Mouse (Mus musculus): ENCODE data around the gene Hsf5. TPM values are rescaled to one million over a fixed set of nuclear protein-coding genes. Genes with fewer than 3 reads are reported as not detected.
A peak's percentile ranks its signal among the peaks of the same experiment; 100 is the strongest.

Gene Hsf5
- polyA plus RNA-seq, 1 experiment from 2014 or later, result 0.61 TPM

- H3K9ac ChIP-seq, result no peak overlapping the region
- H3K4me2 ChIP-seq, result no peak overlapping the region
- no peaks in the 10 kb centered on the region for H3K9me3 ChIP-seq
- WGBS, result 32% methylated on average over 13 of the region's 13 CpGs
- H3K36me3 ChIP-seq (replicated peaks), result no peaks in the 10 kb centered on the region
- no peak for ATAC-seq (replicated peaks)
- no peaks in the 10 kb centered on the region; the same call in 1 of the 2 replicates for H3K4me1 ChIP-seq
- H3K4me3 ChIP-seq, result no peak overlapping the region
- no peak overlapping the region for H3K27ac ChIP-seq
- H3K27me3 ChIP-seq (replicated peaks), result no peaks in the 10 kb centered on the region
These were observed 66.0 kb downstream of the Hsf5 start for GRCm38 (mm10) chr11:87682838-87683571.

GRCm38 (mm10) chr11:87686407-87686806 lies 69.4 kb downstream of the Hsf5 start:
- Histone ChIP-seq H3K9me3 (no peaks in the 10 kb centered on the region), H3K36me3 (replicated peaks) (no peaks in the 10 kb centered on the region), H3K27me3 (replicated peaks) (no peaks in the 10 kb centered on the region), H3K9ac (no peak overlapping the region), H3K4me1 (peaks cover 9% of the 10 kb centered on the region), H3K4me3 (no peak overlapping the region), H3K27ac (0 out of 2 replicates have a peak overlapping the region, but pooled peaks have one; percentile 34), H3K4me2 (no peak overlapping the region)
- WGBS, result 51% methylated on average over 7 of the region's 7 CpGs
- no peak for ATAC-seq (replicated peaks)

GRCm38 (mm10) chr11:87687246-87688225 lies 70.6 kb downstream of the Hsf5 start:
- WGBS, result 80% methylated on average over 15 of the region's 15 CpGs
- H3K4me1 ChIP-seq, result peaks cover 9% of the 10 kb centered on the region
- no peaks in the 10 kb centered on the region for H3K36me3 ChIP-seq (replicated peaks)
- no peak overlapping the region for H3K27ac ChIP-seq
- no peaks in the 10 kb centered on the region for H3K9me3 ChIP-seq
- ATAC-seq (replicated peaks), result no peak
- H3K9ac ChIP-seq, result no peak overlapping the region
- H3K4me2 ChIP-seq, result no peak overlapping the region
- no peaks in the 10 kb centered on the region for H3K27me3 ChIP-seq (replicated peaks)
- H3K4me3 ChIP-seq, result no peak overlapping the region

GRCm38 (mm10) chr11:87688478-87689203 lies 71.7 kb downstream of the Hsf5 start:
- Histone ChIP-seq H3K9me3 (no peaks in the 10 kb centered on the region), H3K36me3 (replicated peaks) (no peaks in the 10 kb centered on the region), H3K9ac (no peak overlapping the region), H3K4me1 (peaks cover 9% of the 10 kb centered on the region), H3K27me3 (replicated peaks) (no peaks in the 10 kb centered on the region), H3K4me2 (no peak overlapping the region), H3K27ac (peak overlapping the region; percentile 19; the same call in 1 of the 2 replicates), H3K4me3 (no peak overlapping the region)
- no peak for ATAC-seq (replicated peaks)
- 93% methylated on average over 11 of the region's 11 CpGs for WGBS

GRCm38 (mm10) chr11:87689402-87689808 lies 72.4 kb downstream of the Hsf5 start:
- peaks cover 9% of the 10 kb centered on the region for H3K4me1 ChIP-seq
- WGBS, result 22% methylated on average over 7 of the region's 7 CpGs
- peak; percentile 66 for ATAC-seq (replicated peaks)
- H3K4me2 ChIP-seq, result no peak overlapping the region
- peak overlapping the region; percentile 19; the same call in 1 of the 2 replicates for H3K27ac ChIP-seq
- H3K4me3 ChIP-seq, result no peak overlapping the region
- no peaks in the 10 kb centered on the region for H3K27me3 ChIP-seq (replicated peaks)
- H3K9ac ChIP-seq, result no peak overlapping the region
- no peaks in the 10 kb centered on the region for H3K36me3 ChIP-seq (replicated peaks)
- H3K9me3 ChIP-seq, result no peaks in the 10 kb centered on the region

- Histone ChIP-seq H3K9me3 (no peaks in the 10 kb centered on the region), H3K27ac (0 out of 2 replicates have a peak overlapping the region, but pooled peaks have one; percentile 19), H3K4me2 (no peak overlapping the region), H3K9ac (no peak overlapping the region), H3K4me3 (no peak overlapping the region), H3K27me3 (replicated peaks) (no peaks in the 10 kb centered on the region), H3K4me1 (peaks cover 9% of the 10 kb centered on the region), H3K36me3 (replicated peaks) (no peaks in the 10 kb centered on the region)
- ATAC-seq (replicated peaks), result no peak
- 85% methylated on average over 16 of the region's 16 CpGs for WGBS
These were observed 73.2 kb downstream of the Hsf5 start for GRCm38 (mm10) chr11:87690054-87690740.

GRCm38 (mm10) chr11:87697131-87697682 lies 80.2 kb downstream of the Hsf5 start:
- no peak for ATAC-seq (replicated peaks)
- H3K27me3 ChIP-seq (replicated peaks), result no peaks in the 10 kb centered on the region
- H3K4me1 ChIP-seq, result no peaks in the 10 kb centered on the region
- no peaks in the 10 kb centered on the region for H3K36me3 ChIP-seq (replicated peaks)
- H3K9ac ChIP-seq, result no peak overlapping the region
- H3K9me3 ChIP-seq, result no peaks in the 10 kb centered on the region
- WGBS, result 88% methylated on average over 14 of the region's 14 CpGs
- no peak overlapping the region for H3K27ac ChIP-seq
- no peak overlapping the region for H3K4me3 ChIP-seq
- H3K4me2 ChIP-seq, result no peak overlapping the region

GRCm38 (mm10) chr11:87698126-87698525 lies 81.2 kb downstream of the Hsf5 start:
- Histone ChIP-seq H3K4me3 (no peak overlapping the region), H3K36me3 (replicated peaks) (no peaks in the 10 kb centered on the region), H3K27me3 (replicated peaks) (no peaks in the 10 kb centered on the region), H3K9me3 (no peaks in the 10 kb centered on the region), H3K4me1 (no peaks in the 10 kb centered on the region), H3K4me2 (no peak overlapping the region), H3K27ac (no peak overlapping the region), H3K9ac (no peak overlapping the region)
- 90% methylated on average over 4 of the region's 4 CpGs for WGBS
- no peak for ATAC-seq (replicated peaks)

GRCm38 (mm10) chr11:87701108-87701507 lies 84.1 kb downstream of the Hsf5 start:
- Histone ChIP-seq H3K4me3 (no peak overlapping the region), H3K27ac (no peak overlapping the region), H3K36me3 (replicated peaks) (no peaks in the 10 kb centered on the region), H3K9ac (no peak overlapping the region), H3K9me3 (no peaks in the 10 kb centered on the region), H3K4me2 (no peak overlapping the region), H3K27me3 (replicated peaks) (no peaks in the 10 kb centered on the region), H3K4me1 (no peaks in the 10 kb centered on the region)
- WGBS, result 83% methylated on average over 6 of the region's 6 CpGs
- ATAC-seq (replicated peaks), result no peak

- ATAC-seq (replicated peaks), result no peak
- Histone ChIP-seq H3K9me3 (no peaks in the 10 kb centered on the region), H3K36me3 (replicated peaks) (no peaks in the 10 kb centered on the region), H3K4me3 (no peak overlapping the region), H3K27me3 (replicated peaks) (no peaks in the 10 kb centered on the region), H3K4me1 (no peaks in the 10 kb centered on the region), H3K27ac (no peak overlapping the region), H3K9ac (no peak overlapping the region), H3K4me2 (no peak overlapping the region)
- 87% methylated on average over 14 of the region's 14 CpGs for WGBS
These were observed 85.1 kb downstream of the Hsf5 start for GRCm38 (mm10) chr11:87701877-87702620.

GRCm38 (mm10) chr11:87703654-87704053 lies 86.7 kb downstream of the Hsf5 start:
- no peak for ATAC-seq (replicated peaks)
- Histone ChIP-seq H3K27me3 (replicated peaks) (no peaks in the 10 kb centered on the region), H3K27ac (no peak overlapping the region), H3K4me1 (no peaks in the 10 kb centered on the region), H3K4me3 (no peak overlapping the region), H3K36me3 (replicated peaks) (no peaks in the 10 kb centered on the region), H3K4me2 (no peak overlapping the region), H3K9ac (no peak overlapping the region), H3K9me3 (no peaks in the 10 kb centered on the region)
- WGBS, result 90% methylated on average over 5 of the region's 5 CpGs

Data from midbrain, embryonic 15.5 days (tissue).